Mouse (Mus musculus): ENCODE measurements at regions not wholly inside any gene's neighbourhood (a gene's known extent, or its start where the extent isn't known, plus 50 kb on each side); places are given as distances from the start of the nearest gene placed in this dataset.
"Not testable (repeated sequence)": the region's sequence is repeated elsewhere in the genome, so short reads cannot be mapped to it uniquely, and the experiment has no call there.

DNA sequence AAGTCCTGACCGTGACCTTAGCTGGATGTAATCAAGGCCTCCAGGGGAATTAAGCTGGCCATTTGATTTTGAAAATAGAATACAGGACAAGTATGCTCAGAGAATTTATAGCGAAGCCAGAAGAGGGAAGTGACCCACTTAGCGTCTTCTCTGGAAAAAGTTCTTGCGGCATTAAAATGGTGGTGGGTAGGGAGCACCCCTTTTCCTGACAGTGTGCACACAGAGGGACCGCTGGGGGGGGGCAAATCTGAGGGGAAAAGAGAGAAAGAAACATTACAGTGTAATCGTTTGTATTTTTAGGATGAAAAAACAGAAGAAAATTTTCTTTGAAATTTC, 74.1 kb upstream of the Rpl34 start:
- Histone ChIP-seq H3K36me3 (ENCODE audit: control insufficient read depth, insufficient read depth, low read length) (no peaks in the 10 kb centered on the region), H3K9ac (ENCODE audit: low read depth, low read length) (no peak overlapping the region), H3K27ac (replicated peaks; ENCODE audit: insufficient read depth, low read depth, low read length) (no peak overlapping the region), H3K27me3 (ENCODE audit: control insufficient read depth, insufficient read depth, low read length) (no peaks in the 10 kb centered on the region), H3K4me1 (ENCODE audit: control insufficient read depth, insufficient read depth, low read length) (no peaks in the 10 kb centered on the region), H3K4me3 (ENCODE audit: insufficient read depth, low read depth, low read length) (no peak overlapping the region), H3K79me2 (ENCODE audit: control insufficient read depth, insufficient read depth, low read length) (no peaks in the 10 kb centered on the region)
- DNase-seq (ENCODE audit: extremely low read depth, low read depth, low spot score), result no peak
- WGBS, result 76% methylated on average over 6 of the region's 6 CpGs
- TF ChIP-seq POLR2A (IDR thresholded peaks at IDR 0.05; ENCODE audit: extremely low read depth, insufficient read depth, low read length), result no peak
- no peak for TF ChIP-seq CTCF (IDR thresholded peaks at IDR 0.05; ENCODE audit: low read depth, low read length)

DNA sequence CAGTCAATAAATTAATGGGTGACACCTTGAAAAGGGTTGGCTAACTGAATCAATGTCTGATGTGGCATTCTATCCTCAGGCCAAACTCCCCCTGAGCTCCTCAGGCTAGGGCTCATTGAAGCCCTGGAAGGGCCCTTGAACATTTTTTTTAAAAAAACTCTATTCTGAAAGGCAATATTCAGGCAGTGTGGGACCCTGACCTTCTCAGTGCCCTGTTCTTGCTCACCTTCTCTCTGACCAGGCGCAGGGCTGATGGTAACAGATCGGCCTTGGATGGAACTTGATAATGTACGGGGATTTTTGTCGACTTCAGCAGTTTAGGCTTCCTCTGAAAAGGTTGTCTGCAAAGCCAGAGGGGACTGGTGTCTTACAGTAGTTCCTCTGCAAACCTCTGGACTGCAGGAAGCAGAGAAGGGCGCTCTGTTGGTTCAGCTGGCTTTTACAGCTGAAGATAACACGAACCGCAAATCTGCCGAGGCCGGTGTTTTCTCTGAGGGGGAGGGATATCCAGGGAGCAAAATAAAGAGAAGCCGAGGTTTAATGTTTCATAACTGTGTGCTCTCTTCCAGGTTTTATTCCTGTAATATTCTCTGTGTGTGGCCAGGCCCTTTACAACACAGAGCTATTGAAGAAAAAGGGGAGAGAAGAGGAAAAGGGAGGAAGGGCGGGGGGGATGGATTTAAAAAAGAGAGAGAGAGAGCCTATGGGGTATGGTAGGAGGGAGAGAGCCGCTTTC, 73.6 kb upstream of the Rpl34 start:
- 40% methylated on average over 12 of the region's 12 CpGs for WGBS

GRCm38 (mm10) chr3:130800016-130800415, 69.8 kb upstream of the Rpl34 start:
- 68% methylated on average over 2 of the region's 2 CpGs for WGBS
- H3K4me3 ChIP-seq (ENCODE audit: insufficient read depth, low read depth, low read length), result no peak overlapping the region
- H3K79me2 ChIP-seq (ENCODE audit: control insufficient read depth, insufficient read depth, low read length), result no peaks in the 10 kb centered on the region
- no peak for DNase-seq (ENCODE audit: extremely low read depth, low read depth, low spot score)
- H3K27ac ChIP-seq (replicated peaks; ENCODE audit: insufficient read depth, low read depth, low read length), result no peak overlapping the region
- no peak overlapping the region for H3K9ac ChIP-seq (ENCODE audit: low read depth, low read length)
- no peaks in the 10 kb centered on the region for H3K4me1 ChIP-seq (ENCODE audit: control insufficient read depth, insufficient read depth, low read length)
- no peaks in the 10 kb centered on the region for H3K27me3 ChIP-seq (ENCODE audit: control insufficient read depth, insufficient read depth, low read length)
- no peaks in the 10 kb centered on the region for H3K36me3 ChIP-seq (ENCODE audit: control insufficient read depth, insufficient read depth, low read length)
- no peak for TF ChIP-seq POLR2A (IDR thresholded peaks at IDR 0.05; ENCODE audit: extremely low read depth, insufficient read depth, low read length)
- no peak for TF ChIP-seq CTCF (IDR thresholded peaks at IDR 0.05; ENCODE audit: low read depth, low read length)

More for the DNA sequence above, 73.6 kb upstream of the Rpl34 start:
- TF ChIP-seq POLR2A (IDR thresholded peaks at IDR 0.05; ENCODE audit: extremely low read depth, insufficient read depth, low read length) (no peak), CTCF (IDR thresholded peaks at IDR 0.05; ENCODE audit: low read depth, low read length) (no peak)
- Histone ChIP-seq H3K27me3 (ENCODE audit: control insufficient read depth, insufficient read depth, low read length) (no peaks in the 10 kb centered on the region), H3K4me3 (ENCODE audit: insufficient read depth, low read depth, low read length) (no peak overlapping the region), H3K4me1 (ENCODE audit: control insufficient read depth, insufficient read depth, low read length) (no peaks in the 10 kb centered on the region), H3K79me2 (ENCODE audit: control insufficient read depth, insufficient read depth, low read length) (no peaks in the 10 kb centered on the region), H3K27ac (replicated peaks; ENCODE audit: insufficient read depth, low read depth, low read length) (no peak overlapping the region), H3K36me3 (ENCODE audit: control insufficient read depth, insufficient read depth, low read length) (no peaks in the 10 kb centered on the region), H3K9ac (ENCODE audit: low read depth, low read length) (no peak overlapping the region)
- no peak for DNase-seq (ENCODE audit: extremely low read depth, low read depth, low spot score)

- not testable (repeated sequence) for DNase-seq (ENCODE audit: extremely low read depth, low read depth, low spot score); H3K4me1 ChIP-seq (ENCODE audit: control insufficient read depth, insufficient read depth, low read length); H3K79me2 ChIP-seq (ENCODE audit: control insufficient read depth, insufficient read depth, low read length); H3K36me3 ChIP-seq (ENCODE audit: control insufficient read depth, insufficient read depth, low read length); H3K4me3 ChIP-seq (ENCODE audit: insufficient read depth, low read depth, low read length); H3K9ac ChIP-seq (ENCODE audit: low read depth, low read length); H3K27ac ChIP-seq (replicated peaks; ENCODE audit: insufficient read depth, low read depth, low read length); H3K27me3 ChIP-seq (ENCODE audit: control insufficient read depth, insufficient read depth, low read length)
- 97% methylated on average over 1 of the region's 1 CpGs for WGBS
These were observed 67.8 kb upstream of the Rpl34 start for GRCm38 (mm10) chr3:130797956-130798355.

DNA sequence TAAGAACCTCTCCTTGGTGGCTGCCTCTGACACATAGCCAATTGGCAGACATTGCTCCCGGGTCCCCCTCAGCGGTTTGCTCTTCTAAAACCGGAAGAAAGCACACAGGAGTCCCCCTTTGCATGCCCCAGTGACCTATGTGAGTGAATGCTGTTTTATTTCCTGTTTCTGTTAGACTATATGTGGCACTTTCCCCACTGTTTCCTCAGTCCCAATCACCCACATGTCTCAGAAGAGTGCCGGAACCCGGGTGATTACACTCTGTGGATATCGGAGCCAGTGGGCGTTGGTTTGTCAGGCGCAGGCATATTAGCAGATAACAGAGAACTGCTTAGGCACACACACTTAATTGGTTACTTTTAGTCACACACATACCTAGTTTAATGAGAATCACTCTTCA, 66.3 kb upstream of the Rpl34 start:
- H3K36me3 ChIP-seq (ENCODE audit: control insufficient read depth, insufficient read depth, low read length), result no peaks in the 10 kb centered on the region
- no peaks in the 10 kb centered on the region for H3K4me1 ChIP-seq (ENCODE audit: control insufficient read depth, insufficient read depth, low read length)
- no peaks in the 10 kb centered on the region for H3K27me3 ChIP-seq (ENCODE audit: control insufficient read depth, insufficient read depth, low read length)
- no peak for TF ChIP-seq CTCF (IDR thresholded peaks at IDR 0.05; ENCODE audit: low read depth, low read length)
- TF ChIP-seq POLR2A (IDR thresholded peaks at IDR 0.05; ENCODE audit: extremely low read depth, insufficient read depth, low read length), result no peak
- no peak overlapping the region for H3K4me3 ChIP-seq (ENCODE audit: insufficient read depth, low read depth, low read length)
- WGBS, result 65% methylated on average over 8 of the region's 8 CpGs
- H3K79me2 ChIP-seq (ENCODE audit: control insufficient read depth, insufficient read depth, low read length), result no peaks in the 10 kb centered on the region
- H3K27ac ChIP-seq (replicated peaks; ENCODE audit: insufficient read depth, low read depth, low read length), result no peak overlapping the region
- H3K9ac ChIP-seq (ENCODE audit: low read depth, low read length), result no peak overlapping the region
- DNase-seq (ENCODE audit: extremely low read depth, low read depth, low spot score), result no peak

DNA sequence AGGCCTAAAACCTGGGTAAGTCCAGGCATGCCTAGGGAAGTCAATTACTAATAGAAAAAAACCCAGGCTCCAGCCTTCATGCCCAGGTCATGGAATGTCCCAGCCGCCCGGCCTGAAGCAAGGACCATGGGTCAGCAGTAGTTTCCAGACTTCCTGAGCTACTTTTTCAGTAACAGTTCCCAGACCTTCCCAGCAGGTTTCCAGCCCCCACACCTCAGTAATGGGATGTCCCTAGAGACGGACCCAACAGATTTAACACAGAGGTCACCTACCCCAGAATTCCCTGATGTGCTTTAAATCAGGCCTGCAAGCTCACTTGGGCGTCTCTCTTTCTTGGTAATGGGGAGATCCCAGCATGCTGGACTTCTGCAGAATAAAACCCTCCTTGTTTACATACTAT, 65.2 kb upstream of the Rpl34 start:
- Histone ChIP-seq H3K36me3 (ENCODE audit: control insufficient read depth, insufficient read depth, low read length) (no peaks in the 10 kb centered on the region), H3K27ac (replicated peaks; ENCODE audit: insufficient read depth, low read depth, low read length) (no peak overlapping the region), H3K9ac (ENCODE audit: low read depth, low read length) (no peak overlapping the region), H3K4me1 (ENCODE audit: control insufficient read depth, insufficient read depth, low read length) (no peaks in the 10 kb centered on the region), H3K79me2 (ENCODE audit: control insufficient read depth, insufficient read depth, low read length) (no peaks in the 10 kb centered on the region), H3K27me3 (ENCODE audit: control insufficient read depth, insufficient read depth, low read length) (no peaks in the 10 kb centered on the region), H3K4me3 (ENCODE audit: insufficient read depth, low read depth, low read length) (no peak overlapping the region)
- 87% methylated on average over 4 of the region's 4 CpGs for WGBS
- TF ChIP-seq CTCF (IDR thresholded peaks at IDR 0.05; ENCODE audit: low read depth, low read length), result no peak
- TF ChIP-seq POLR2A (IDR thresholded peaks at IDR 0.05; ENCODE audit: extremely low read depth, insufficient read depth, low read length), result no peak
- no peak for DNase-seq (ENCODE audit: extremely low read depth, low read depth, low spot score)
